Mouse (Mus musculus) CD4-positive, CD25-positive, alpha-beta regulatory T cell, adult 4 months (primary cell): ENCODE data around the gene Tymp. TPM values are rescaled to one million over a fixed set of nuclear protein-coding genes. Genes with fewer than 3 reads are reported as not detected.

ENCODE experiments used
- ATAC-seq: one replicate; pipeline ENCODE4 v1.8.0; 2017
- polyA plus RNA-seq, 2 experiments: library from polyadenylated mRNA; unstranded; fragments of 100-300 nt; shearing (Covaris generic); gene quantifications; one replicate each; pipeline ENCODE4 v1.2.1; 2017

Tymp gene
- not detected for polyA plus RNA-seq

DNA sequence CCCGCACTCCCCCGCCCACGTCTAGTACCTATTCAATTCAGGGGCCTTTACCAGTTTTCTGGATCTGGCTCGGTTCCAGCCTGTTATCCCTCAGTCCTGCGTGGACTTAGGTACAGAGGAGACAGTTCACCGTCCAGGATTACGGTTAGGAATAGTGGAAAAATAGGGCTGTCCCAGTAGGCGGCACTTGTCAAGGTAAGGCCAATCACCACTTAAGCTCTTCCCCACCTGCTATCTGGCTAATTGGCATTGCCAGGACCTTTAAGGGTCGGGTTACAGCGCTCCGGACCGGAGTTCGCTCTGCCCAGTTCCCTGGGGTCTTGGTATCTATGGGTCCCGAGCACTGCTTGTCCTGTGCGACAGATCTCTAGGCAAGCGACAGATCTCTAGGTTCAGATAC lies at the start of gene Tymp:
Tymp (minus strand) TSS at position 83 of the 400 bp plus-strand sequence.
- no peak for ATAC-seq

DNA sequence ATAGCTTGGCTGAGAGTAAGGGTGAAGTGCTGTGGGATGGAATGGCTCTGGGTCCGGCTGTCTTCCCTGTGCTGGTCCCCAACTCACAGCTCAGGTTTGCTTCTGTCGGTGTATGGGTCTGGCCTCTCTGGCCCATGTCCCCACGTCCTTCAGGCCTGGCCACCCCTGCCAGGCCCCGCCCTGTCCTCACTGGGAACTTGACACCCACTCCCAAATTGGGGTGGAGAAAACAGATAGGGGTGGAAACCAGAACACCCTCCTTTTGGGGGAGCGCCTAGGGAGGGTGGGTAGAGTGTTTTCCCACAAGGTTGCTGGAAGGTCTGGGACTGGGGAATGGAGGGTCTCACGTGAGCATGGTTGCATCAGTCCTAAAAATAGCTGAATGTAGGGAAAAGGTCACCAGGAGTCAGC lies 48.9 kb upstream of the Tymp start, which contains the start of gene Cpt1b:
Cpt1b (minus strand) TSS at position 153 of the 411 bp plus-strand sequence.
- ATAC-seq: no peak

DNA sequence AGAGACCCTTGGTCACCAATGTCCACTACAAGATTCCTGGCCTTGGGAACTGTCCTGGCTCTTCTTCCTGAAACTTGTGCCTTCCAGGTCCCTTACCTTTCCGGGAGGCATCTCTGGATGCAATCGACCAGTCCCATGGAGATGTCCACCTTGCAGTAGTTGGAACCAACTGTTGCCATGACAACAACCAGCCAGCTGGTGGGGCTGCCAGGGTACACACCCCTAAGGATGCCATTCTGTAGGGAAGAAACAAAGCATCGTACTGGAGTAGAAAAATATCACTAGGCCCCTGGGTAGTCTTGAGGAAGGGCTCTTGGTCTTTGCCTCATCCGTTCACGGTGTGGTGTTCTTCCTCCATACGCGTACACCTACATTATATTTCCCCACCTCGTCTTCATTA lies 47.8 kb upstream of the Tymp start:
- ATAC-seq: no peak

DNA sequence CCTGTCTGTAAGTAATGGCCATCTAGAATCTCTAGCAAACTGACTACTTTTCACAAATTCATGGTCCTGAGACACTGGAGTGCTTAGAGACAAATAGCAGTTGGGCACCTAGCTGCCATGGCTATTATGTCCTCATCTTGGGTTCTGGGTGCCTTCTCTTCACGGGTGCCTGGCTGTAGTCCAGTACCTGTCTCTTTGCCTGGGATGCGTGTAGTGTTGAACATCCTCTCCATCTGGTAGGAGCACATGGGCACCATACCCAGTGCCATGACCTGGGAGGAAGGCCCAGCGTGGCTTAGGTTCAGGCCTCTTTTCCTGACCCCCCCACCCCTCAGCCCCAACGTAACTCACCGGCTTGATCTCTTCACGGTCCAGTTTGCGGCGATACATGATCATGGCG lies 45.1 kb upstream of the Tymp start:
- ATAC-seq: no peak

DNA sequence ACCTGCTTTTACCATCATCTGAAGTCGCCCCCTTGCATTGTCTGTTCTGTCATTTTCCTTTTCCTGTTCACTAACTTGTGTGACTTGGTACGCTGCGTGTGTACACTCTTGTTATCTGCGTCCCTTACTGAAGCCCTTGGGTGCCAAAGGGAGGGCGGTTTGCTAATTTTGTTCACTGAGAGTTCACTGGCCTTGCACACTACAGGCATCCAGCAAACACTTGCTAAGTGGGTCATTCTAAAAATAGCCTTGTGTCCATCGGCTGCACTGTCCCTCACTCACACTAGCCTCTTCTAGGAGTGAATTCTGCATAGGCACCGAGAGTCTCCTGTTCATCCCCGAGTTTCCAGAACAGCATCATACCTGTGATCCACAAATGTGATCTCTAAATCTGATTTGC lies 38.4 kb upstream of the Tymp start:
- no peak for ATAC-seq

DNA sequence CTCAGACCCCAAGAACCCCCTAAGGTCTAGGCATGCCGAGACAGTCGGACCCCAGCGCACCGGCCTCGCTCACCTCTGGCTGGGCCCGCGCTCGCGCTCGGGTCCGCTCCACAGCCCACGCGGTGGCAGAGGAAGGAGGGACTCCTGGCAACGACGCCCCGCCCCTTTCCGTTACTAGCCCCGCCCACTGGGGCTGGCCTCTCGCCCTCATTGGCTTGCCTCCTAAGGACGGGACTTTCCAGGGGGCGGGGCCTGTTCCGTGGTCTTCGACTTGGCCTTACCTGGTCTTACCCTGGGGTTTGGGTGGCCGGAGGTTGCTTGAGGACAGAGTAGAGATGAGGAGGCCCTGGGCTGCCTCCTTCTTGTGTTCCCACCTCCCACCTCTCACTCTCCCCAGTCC lies 33.3 kb upstream of the Tymp start, which contains the start of gene Syce3:
Syce3 (minus strand) TSS at position 386 of the 400 bp plus-strand sequence.
- ATAC-seq: no peak

DNA sequence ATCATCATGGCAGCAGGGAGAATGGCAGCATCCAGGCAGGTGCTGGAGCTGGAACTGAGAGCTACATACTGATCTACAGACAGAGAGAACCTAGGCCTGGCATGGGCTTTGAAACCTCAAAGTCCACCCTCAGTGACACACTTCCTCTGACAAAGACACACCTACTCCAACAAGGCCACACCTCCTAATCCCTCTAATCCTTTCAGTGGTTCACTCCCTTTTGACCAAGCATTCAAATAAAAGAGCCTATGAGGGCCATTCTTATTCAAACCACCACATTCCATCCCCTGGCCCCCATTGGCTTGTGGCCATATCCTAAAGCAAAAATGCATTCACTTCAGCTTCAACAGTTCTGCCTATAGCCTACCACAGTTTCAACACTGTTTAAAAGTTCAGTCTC lies 29.9 kb upstream of the Tymp start:
- ATAC-seq: no peak

DNA sequence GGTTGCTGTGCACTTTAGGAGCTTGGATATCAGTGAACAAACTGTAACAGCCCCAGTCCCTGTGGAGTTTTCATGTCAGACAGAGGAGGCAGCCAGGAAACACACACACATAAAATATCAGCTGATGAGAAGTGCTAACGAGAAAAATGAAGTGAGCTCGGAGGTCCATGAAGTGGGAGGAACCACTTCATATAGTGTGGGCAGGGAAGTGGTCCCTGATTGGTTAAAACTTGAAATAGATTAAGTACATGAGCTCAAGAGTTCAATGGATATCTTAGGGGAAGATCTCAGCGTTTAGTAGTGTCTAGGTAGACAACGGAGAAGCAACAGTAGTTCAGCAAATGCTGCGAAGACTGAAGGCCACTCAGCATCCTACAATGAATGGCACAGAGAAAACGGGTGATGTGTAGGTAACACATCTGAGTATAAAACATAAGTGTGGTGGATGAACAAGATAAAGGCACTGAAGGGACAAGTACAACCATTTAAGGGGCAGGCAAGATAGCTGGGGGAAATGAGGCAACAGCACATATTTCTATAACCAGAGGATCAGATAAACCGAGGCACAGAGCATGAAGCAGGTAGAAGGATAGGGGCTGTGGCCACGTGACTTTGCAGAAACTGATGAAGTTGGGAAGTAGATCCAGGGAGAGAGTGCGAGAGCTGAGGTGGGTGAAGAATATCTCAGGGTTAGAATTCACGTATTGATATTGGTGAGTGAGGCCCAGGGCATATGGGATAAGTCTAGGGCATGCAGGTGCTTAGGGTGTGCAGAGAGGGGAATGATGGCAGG lies 28.2 kb upstream of the Tymp start:
- no peak for ATAC-seq

DNA sequence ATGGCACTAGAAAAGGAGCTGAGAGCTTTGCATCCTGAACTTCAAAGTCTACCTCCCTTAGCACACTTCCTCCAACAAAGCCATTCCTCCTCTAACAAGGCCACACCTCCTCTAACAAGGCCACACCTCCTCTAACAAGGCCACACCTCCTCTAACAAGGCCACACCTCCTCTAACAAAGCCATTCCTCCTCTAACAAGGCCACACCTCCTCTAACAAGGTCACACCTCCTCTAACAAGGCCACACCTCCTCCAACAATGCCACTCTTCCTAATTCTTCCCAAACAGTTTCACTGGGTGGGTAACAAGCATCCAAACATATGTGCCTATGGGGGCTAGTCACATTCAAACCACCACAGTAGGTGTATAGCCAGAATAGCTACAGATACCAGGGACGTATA lies 25.6 kb upstream of the Tymp start:
- no peak for ATAC-seq

DNA sequence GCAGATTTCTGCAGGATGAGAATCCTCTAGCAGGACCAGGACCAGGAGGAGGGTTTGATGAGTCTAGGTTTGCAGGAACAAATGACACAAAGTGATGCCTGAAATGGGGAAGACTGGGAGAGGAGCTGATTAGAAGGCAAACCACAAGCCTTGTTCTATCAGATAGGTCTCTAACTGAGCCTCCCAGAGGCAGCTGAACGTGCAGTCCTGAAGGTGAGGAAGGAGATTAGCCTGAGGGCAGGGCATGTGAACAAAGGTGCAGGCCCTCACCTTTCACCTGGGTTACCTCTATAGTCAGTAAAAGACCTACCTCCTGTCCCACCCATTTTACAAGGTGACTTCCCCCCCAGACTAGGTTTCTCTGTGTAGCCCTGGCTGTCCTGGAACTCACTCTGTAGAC lies 22.9 kb upstream of the Tymp start:
- no peak for ATAC-seq

DNA sequence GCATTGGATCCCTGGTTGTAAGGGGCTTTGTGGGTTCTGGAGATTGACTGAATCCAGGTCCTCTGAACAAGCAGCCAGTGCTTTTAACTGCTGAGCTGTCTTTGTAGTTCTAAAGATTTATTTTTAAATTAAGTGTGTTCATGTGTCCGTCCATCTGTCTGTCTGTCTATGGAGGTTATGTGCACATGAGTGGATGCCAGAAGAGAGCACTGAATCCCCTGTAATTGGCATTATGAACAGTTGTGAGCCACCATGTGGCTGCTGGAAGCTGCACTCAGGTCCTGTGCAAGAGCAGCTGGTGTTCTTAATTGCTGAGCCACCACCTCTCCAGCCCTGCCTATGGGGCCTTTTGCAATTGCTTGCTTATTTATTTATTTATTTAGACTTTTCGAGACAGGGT lies 21.3 kb upstream of the Tymp start:
- ATAC-seq: no peak

DNA sequence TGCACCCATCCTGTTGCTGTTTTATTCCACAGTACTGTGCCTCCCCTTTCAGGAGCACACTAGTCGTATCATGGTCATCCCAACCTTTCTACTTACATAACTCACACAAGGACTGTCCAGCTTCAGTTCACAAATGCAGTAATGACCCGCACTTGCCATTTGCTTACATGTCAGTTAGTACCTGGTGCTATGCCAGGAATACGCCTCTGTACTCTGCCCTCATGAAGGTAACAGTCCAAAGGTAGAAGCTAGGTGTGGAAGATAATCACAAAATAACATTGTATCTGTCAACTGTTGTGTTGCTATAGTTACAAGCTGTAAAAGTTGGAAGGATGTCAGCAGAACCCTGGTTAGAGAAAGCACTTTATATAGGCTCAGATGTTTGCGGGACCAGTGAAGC lies 20.0 kb upstream of the Tymp start:
- ATAC-seq: no peak

DNA sequence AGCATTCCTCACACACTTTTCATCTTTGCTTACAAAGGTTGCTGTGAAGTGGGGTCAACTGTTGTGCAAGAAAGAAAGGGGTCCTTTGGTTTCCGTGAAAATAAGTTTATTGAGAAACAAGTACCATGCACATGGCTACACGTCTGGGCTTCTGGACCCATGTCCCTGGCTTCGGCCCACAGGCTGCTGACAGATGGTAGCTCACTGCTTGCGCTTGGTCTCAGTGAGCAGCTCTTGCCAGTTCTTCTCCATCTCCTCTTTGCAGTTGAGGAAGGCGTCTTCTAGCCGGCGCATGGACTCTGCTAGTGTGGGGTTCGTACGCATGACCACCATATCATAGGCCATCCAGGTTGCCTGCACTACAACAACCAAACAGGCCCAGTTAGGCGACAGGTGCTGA lies 13.2 kb upstream of the Tymp start:
- ATAC-seq: no peak

DNA sequence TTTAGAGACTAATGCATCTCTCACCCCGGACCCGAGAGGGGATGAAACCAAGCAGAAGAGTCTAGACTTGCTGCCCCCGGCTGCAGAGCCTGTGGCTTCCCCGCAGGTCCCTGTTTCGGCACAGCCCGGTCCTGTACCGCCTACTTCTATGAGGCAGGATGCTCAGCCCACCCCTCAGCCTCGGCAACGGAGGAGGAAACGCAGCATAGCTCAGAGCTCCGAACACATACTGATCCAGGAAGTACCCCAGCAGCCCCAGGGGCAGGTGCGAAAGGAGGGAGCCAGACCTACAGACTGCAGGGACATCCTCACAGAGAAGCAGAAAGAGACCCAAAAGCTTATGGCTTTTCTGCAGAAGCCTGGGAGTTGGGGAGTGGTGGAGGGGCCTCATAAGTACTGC lies 10.3 kb upstream of the Tymp start:
- ATAC-seq: peak; percentile 81

DNA sequence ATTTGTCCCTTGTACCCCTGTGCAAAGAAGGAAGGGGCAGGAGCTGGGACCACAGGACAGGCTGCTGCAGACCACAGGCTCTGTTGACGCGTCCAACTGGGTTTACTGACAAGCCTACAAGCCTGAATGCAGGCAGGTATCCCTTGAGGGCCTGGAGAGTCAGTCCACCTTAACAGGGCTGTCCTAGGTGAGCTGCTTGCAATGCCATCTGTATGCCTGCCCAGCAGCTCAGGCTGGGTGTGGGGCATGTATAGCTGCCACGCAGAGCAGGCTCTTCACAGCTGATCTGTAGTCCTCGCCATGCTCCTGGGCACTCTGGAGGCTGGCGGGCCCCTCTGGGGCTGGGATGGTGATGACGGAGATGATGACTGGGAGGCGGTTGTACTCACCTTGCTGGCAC lies 7.8 kb upstream of the Tymp start, which contains the start of gene Klhdc7b:
Klhdc7b (plus strand) TSS at position 301 of the 400 bp plus-strand sequence.
- ATAC-seq: no peak

DNA sequence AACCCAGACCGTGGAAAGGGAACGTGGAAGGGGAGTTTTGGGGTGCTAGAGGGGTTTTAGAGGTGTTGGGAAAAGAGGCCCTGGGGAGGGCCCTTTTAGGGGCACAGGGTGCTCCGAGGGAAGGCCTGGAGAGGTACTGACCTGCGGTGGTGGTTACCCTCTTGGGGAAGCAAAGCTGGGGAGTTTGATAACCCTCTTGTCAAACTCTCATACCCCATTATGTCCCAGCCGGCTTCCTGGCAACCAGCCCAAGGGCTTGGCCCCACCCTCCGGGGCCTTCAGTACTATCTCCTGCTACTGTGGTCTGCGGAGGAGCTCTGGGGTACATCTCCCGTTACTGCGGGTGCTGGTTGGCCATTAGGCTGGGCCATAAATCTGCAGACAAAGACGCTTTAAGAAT lies 2.6 kb upstream of the Tymp start:
- no peak for ATAC-seq

DNA sequence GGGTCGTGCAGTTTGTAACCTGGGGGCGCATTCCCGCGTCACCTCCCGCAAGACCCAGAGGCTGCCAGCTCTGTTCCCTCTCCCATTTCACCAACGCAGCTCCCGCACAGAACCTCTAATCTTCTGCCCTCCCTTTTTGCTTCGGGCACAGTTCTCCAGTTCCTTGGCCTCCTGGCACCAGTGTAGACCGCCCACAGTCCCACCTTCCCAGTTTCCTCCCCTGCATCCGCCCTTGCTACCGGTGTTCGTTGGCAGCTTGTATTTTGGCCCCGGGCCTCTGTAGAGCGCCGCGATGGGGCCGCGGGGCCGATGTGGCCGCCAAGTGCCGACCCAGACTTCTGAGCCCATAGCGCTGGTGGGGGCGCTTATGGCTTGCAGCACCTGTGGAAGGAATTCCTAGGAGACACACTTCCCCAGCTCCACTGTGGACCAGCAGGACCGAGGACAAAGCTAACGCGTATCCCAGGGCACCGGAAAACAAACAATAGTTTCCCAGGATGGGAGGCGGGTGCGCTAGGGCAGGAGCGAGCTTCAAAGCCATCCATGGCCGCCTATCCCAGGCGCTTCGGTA lies 2.1 kb upstream of the Tymp start, which contains the start of gene Odf3b:
Odf3b (minus strand) TSS at position 452 of the 571 bp plus-strand sequence.
- peak; percentile 40 for ATAC-seq

DNA sequence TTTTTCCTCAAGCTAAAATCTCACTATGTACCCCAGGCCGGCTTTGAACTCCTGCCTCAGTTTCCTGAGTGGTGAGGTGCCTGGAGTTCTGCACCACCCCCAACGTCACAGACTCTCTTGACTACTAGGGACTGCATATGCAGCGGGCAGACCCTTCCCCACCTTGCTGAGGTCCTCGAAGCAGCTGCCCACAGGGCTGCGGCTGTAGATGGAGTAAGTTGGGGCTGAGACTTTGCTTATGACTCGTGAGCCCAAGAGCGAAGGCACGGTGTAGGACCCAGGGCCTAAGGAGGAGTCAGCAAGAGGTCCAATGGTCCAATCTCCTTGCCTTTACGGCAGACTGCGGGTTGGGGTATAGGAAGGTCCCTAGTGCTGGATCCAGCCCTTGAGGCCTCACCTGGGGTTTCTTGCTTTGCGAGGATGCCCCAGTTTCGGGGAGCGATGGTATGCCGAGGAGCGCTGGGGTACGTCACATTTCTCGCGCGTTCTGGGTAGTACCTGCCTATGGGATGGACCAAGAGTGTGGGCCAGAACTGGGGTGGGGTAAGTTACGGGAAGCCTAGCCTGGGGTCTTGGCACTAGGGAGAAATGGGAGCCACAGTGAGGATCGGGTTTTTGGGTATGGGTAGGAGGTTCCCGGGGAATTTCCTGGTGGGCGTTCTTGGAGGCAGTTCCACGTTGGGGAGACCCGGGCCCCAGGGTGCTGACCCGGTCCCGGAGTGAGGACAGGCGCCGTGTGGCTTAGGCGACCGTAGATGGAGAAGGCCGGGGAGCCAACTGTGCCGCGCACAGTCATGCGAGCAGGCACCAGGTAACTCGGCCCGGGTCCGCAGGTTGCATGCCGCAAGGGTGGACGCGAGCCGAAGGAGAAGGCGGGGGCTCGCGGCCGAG lies 1.3 kb upstream of the Tymp start:
- ATAC-seq: no peak

DNA sequence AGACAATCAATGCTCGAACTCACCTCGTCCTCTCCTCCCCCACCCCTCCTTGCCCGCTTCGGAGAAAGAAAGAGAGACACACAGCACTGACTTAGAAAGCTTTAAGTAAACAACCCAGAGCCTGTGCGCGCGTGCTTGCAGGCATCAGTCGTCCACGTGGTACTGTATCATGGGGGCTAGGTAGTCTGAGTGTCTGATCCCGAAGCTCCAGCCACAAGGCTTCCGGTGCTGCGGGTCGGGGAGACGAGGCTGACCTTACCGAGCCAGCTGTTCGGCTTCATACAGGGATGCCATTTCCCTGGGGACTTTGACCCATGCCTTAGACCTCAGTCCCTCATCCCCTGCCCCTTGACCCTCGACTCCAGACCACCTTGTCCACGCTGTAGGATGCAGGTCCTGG lies 523 bp upstream of the Tymp start:
- no peak for ATAC-seq

DNA sequence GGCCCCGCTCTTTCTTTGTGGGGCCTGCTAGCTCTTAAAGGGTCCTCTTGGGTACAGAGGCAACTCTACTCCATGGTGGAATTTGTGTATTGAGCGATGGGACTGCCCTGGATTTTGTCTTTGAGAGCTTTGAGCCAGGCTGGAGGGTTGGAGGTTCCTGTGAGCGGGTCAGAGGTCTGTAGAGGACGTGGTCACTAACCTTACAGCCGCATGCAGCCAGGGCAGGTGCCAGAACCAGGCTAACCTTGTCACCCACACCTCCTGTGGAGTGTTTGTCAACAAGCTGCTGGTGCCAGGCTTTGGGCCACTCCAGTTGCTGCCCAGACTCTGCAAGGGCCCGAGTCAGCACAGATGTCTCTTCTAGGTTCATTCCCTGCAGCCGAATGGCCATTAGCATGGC lies 799 bp downstream of the Tymp start:
- no peak for ATAC-seq

DNA sequence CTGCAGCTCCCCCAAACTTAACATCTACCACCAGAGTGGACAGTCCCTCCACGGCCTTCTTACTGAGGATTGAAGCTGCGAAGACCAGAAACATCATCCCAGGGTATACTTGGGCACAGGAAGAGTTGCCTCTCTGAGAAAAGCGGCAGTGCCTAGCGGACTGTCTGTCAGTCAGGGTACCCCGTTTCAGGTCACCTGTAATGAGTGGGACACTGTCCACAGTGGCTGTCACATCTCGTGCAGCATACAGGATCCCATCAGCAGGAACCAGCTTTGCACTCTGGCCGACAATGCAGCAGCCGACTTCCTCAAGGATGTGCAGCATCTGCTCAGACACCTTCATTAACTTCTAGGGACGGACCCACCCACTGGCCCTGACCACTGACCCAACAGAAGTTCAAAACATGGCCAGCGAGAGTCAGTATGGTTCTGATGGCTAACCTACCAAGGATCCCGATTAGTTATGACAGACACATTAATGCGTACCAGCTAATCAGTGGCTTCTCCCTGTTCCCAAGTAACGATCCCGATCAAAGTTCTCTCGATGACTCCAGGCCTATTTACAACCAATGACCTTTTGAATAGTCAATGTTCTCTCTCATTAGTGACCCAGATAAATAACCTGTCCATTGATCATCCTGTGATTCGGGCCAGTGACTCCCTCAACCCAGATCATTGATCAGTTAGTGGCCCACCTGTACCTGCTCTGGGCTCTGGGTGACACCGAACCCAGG lies 1.9 kb downstream of the Tymp start:
- ATAC-seq: no peak

DNA sequence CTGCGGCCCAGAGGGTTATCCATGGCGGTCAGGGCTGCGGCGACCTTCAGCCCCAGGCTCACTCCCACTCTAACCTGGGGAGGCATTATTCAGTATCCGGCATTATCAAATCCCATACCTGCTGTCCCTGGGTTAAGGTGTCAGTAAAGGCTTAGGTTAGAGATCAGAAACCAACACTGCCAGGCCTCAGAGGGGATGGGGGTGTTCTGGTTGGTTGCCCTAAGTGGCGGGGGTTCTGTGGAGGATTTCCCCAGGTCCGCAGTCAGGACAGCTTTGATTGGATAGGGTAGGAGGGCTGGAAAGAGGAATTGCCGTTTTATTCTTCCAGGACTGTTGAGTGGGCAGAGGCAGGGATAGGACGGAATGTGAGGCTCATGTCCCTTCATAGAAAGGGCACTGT lies 2.5 kb downstream of the Tymp start:
- ATAC-seq: no peak
